Mouse (Mus musculus) limb, embryonic 12.5 days (tissue): ENCODE data around the gene Hdac11. TPM values are rescaled to one million over a fixed set of nuclear protein-coding genes. Genes with fewer than 3 reads are reported as not detected.
"Not testable (repeated sequence)": the region's sequence is repeated elsewhere in the genome, so short reads cannot be mapped to it uniquely, and the experiment has no call there.

Experiments
- ATAC-seq: fragments of 200-750 bp; cut with Nextera tagmentation; 2 replicates; pipeline ENCODE4 v1.8.0; 2017; ENCODE audit warnings: low read depth, moderate TSS enrichment; ENCODE audit not compliant: insufficient number of reproducible peaks, insufficient read depth, low FRiP score, low TSS enrichment
- H3K27ac ChIP-seq: fragments of 300-500 bp; sonication (generic); 2 replicates; pipeline ENCODE4 v1.5.1; 2016; ENCODE audit warnings: mild to moderate bottlenecking, moderate library complexity
- H3K27me3 ChIP-seq: fragments of 300-500 bp; sonication (generic); 2 replicates; pipeline ENCODE4 v1.6.1; 2016; ENCODE audit warnings: mild to moderate bottlenecking, moderate library complexity
- H3K36me3 ChIP-seq: fragments of 300-500 bp; sonication (generic); 2 replicates; pipeline ENCODE4 v1.6.1; 2016; ENCODE audit warnings: mild to moderate bottlenecking, moderate library complexity
- H3K4me1 ChIP-seq: fragments of 300-500 bp; sonication (generic); replicated peaks from 2 replicates; pipeline ENCODE4 v1.6.1; 2016
- H3K4me2 ChIP-seq: fragments of 300-500 bp; sonication (generic); 2 replicates; pipeline ENCODE4 v1.6.1; 2016; ENCODE audit warnings: mild to moderate bottlenecking, moderate library complexity
- H3K4me3 ChIP-seq: fragments of 300-500 bp; sonication (generic); replicated peaks from 2 replicates; pipeline ENCODE4 v1.5.1; 2016; ENCODE audit warnings: mild to moderate bottlenecking
- H3K9ac ChIP-seq: fragments of 300-500 bp; sonication (generic); replicated peaks from 2 replicates; pipeline ENCODE4 v1.6.1; 2016; ENCODE audit warnings: mild to moderate bottlenecking, moderate library complexity
- H3K9me3 ChIP-seq: fragments of 300-500 bp; sonication (generic); 2 replicates; pipeline ENCODE4 v1.6.1; 2016; ENCODE audit warnings: mild to moderate bottlenecking, moderate library complexity
- WGBS: fragments of 180-500 bp; shearing (Covaris S2); methylation state at CpG from one replicate; pipeline ENCODE4 v1.1.7; 2016; 5-methylcytosine and 5-hydroxymethylcytosine counted together
- polyA plus RNA-seq: library from polyadenylated mRNA; unstranded; fragments of >200 nt; fragmentation: Nextera tagmentation; extraction: Ambion mirVana; gene quantifications from 2 replicates; pipeline ENCODE4 v1.2.1, GENCODE M21; 2016

Hdac11 gene
- polyA plus RNA-seq, 1 experiment from 2014 or later, result 16.9 TPM

- Histone ChIP-seq H3K36me3 (no peaks in the 10 kb centered on the region), H3K9me3 (no peaks in the 10 kb centered on the region), H3K4me2 (no peak overlapping the region), H3K27ac (peak overlapping the region; percentile 60; the same call in 1 of the 2 replicates), H3K4me3 (no peak overlapping the region), H3K9ac (no peak overlapping the region), H3K27me3 (no peaks in the 10 kb centered on the region), H3K4me1 (peaks cover 40% of the 10 kb centered on the region)
- no peak for ATAC-seq
- 73% methylated on average over 3 of the region's 3 CpGs for WGBS
These were observed 48.9 kb downstream of the Hdac11 start for GRCm38 (mm10) chr6:91205346-91205745.

- peaks cover 40% of the 10 kb centered on the region for H3K4me1 ChIP-seq
- no peaks in the 10 kb centered on the region for H3K36me3 ChIP-seq
- no peaks in the 10 kb centered on the region for H3K27me3 ChIP-seq
- no peak overlapping the region for H3K27ac ChIP-seq
- no peak overlapping the region for H3K4me3 ChIP-seq
- ATAC-seq, result no peak
- H3K9ac ChIP-seq, result no peak overlapping the region
- H3K4me2 ChIP-seq, result no peak overlapping the region
- H3K9me3 ChIP-seq, result no peaks in the 10 kb centered on the region
- WGBS, result 75% methylated on average over 5 of the region's 5 CpGs
These were observed 49.3 kb downstream of the Hdac11 start for GRCm38 (mm10) chr6:91205791-91206190.

DNA sequence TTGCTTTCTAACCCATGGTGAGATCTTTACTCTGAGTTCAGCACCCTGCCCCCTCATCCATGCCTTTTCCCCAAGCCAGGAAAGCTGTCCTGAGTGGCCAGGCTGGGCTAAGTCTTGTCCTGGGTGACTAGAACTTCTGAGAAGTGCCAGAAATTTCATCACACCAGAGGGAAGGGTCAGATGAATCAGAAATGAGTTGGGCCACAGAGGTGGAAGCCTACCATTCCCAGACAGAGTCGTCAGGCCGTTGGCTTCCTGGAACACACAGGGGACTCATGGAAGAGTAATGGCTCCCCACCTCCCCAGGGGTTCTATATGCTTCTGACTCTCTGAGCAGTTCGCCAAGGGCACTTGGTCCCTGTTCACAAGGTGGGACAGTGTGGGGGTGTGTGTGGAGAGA is 51.0 kb downstream of the Hdac11 start:
- WGBS, result 57% methylated on average over 3 of the region's 3 CpGs
- Histone ChIP-seq H3K9me3 (no peaks in the 10 kb centered on the region), H3K4me3 (no peak overlapping the region), H3K27me3 (0 out of 2 replicates have a peak, but pooled peaks cover 4% of the 10 kb centered on the region), H3K4me1 (peaks cover 29% of the 10 kb centered on the region), H3K9ac (no peak overlapping the region), H3K36me3 (no peaks in the 10 kb centered on the region), H3K4me2 (no peak overlapping the region), H3K27ac (0 out of 2 replicates have a peak overlapping the region, but pooled peaks have one; percentile 23)
- no peak for ATAC-seq

GRCm38 (mm10) chr6:91209780-91210179 is 53.3 kb downstream of the Hdac11 start:
- 0% methylated on average over 2 of the region's 2 CpGs for WGBS
- 0 out of 2 replicates have a peak, but pooled peaks cover 11% of the 10 kb centered on the region for H3K27me3 ChIP-seq
- peak; percentile 17; the same call in 1 of the 2 replicates for ATAC-seq
- no peaks in the 10 kb centered on the region; the same call in 1 of the 2 replicates for H3K36me3 ChIP-seq
- H3K9me3 ChIP-seq, result no peaks in the 10 kb centered on the region
- peak overlapping the region; percentile 89 for H3K27ac ChIP-seq
- H3K9ac ChIP-seq, result 0 out of 2 replicates have a peak overlapping the region, but pooled peaks have one; percentile 4
- H3K4me2 ChIP-seq, result no peak overlapping the region
- H3K4me1 ChIP-seq, result peaks cover 48% of the 10 kb centered on the region
- no peak overlapping the region for H3K4me3 ChIP-seq

DNA sequence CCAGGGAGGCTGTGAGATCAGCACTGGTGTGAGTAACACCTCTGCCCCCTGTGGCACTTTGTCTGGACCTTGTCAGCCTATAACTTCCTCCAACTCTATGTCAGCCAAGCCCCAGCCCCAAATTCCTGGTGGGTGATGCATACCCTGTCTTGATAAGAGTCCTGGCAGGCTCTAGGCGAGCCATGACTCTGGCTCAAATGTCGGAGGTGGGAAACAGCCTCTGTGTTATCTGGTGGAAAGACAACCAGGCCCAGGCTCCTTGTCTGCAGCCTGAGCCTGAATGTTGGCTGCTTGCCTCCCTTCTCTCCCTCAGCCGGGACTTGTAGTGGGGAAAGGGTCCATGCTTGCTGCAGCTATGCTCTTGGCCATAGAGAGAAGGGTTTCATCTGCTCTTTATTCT is 54.4 kb downstream of the Hdac11 start:
- Histone ChIP-seq H3K4me1 (peaks cover 58% of the 10 kb centered on the region), H3K27ac (peak overlapping the region; percentile 89; the same call in 1 of the 2 replicates), H3K9ac (no peak overlapping the region), H3K27me3 (0 out of 2 replicates have a peak, but pooled peaks cover 11% of the 10 kb centered on the region), H3K4me3 (no peak overlapping the region), H3K9me3 (no peaks in the 10 kb centered on the region), H3K36me3 (peaks cover 6% of the 10 kb centered on the region; the same call in 1 of the 2 replicates), H3K4me2 (no peak overlapping the region)
- WGBS, result 65% methylated on average over 3 of the region's 3 CpGs
- no peak for ATAC-seq

GRCm38 (mm10) chr6:91212155-91212554 is 55.7 kb downstream of the Hdac11 start, which contains the start of gene Fbln2:
Gene Fbln2, plus strand, starts transcription at chr6:91212455.
- Histone ChIP-seq H3K27me3 (0 out of 2 replicates have a peak, but pooled peaks cover 11% of the 10 kb centered on the region), H3K4me3 (peak within 1 kb of the TSS; percentile 55), H3K27ac (peak within 1 kb of the TSS; percentile 64; the same call in 1 of the 2 replicates), H3K4me1 (peaks cover 58% of the 10 kb centered on the region), H3K4me2 (peak within 1 kb of the TSS; percentile 76), H3K9ac (peak within 1 kb of the TSS; percentile 76)
- not testable (repeated sequence) for ATAC-seq, H3K36me3 ChIP-seq, H3K9me3 ChIP-seq

DNA sequence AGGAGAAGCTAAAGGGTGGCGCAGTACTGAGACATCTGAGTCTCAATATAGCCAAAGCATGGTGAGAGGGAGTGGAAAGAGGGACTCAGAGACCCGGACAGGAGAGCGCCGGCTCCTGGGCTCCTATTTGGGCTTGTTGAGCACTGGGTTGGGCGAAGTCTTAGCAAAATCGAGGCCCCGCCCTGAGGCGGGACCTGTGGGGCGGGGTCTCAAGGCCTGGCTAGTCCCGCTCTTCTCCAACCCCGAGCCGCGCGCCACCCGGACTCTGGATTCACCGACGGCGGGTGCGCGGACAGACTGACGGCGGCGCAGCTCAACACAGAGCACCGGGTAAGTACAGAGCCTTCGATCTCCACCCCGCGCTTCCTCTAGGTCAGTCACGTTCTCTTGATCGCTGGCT is 56.1 kb downstream of the Hdac11 start:
- peak overlapping the region; percentile 76 for H3K9ac ChIP-seq
- H3K4me1 ChIP-seq, result peaks cover 58% of the 10 kb centered on the region
- H3K9me3 ChIP-seq, result no peaks in the 10 kb centered on the region
- 0 out of 2 replicates have a peak, but pooled peaks cover 11% of the 10 kb centered on the region for H3K27me3 ChIP-seq
- peak overlapping the region; percentile 55 for H3K4me3 ChIP-seq
- peak; percentile 83 for ATAC-seq
- H3K27ac ChIP-seq, result peak overlapping the region; percentile 64; the same call in 1 of the 2 replicates
- H3K4me2 ChIP-seq, result peak overlapping the region; percentile 76
- H3K36me3 ChIP-seq, result peaks cover 6% of the 10 kb centered on the region; the same call in 1 of the 2 replicates
- WGBS, result under 1% methylated on average over 29 of the region's 29 CpGs

DNA sequence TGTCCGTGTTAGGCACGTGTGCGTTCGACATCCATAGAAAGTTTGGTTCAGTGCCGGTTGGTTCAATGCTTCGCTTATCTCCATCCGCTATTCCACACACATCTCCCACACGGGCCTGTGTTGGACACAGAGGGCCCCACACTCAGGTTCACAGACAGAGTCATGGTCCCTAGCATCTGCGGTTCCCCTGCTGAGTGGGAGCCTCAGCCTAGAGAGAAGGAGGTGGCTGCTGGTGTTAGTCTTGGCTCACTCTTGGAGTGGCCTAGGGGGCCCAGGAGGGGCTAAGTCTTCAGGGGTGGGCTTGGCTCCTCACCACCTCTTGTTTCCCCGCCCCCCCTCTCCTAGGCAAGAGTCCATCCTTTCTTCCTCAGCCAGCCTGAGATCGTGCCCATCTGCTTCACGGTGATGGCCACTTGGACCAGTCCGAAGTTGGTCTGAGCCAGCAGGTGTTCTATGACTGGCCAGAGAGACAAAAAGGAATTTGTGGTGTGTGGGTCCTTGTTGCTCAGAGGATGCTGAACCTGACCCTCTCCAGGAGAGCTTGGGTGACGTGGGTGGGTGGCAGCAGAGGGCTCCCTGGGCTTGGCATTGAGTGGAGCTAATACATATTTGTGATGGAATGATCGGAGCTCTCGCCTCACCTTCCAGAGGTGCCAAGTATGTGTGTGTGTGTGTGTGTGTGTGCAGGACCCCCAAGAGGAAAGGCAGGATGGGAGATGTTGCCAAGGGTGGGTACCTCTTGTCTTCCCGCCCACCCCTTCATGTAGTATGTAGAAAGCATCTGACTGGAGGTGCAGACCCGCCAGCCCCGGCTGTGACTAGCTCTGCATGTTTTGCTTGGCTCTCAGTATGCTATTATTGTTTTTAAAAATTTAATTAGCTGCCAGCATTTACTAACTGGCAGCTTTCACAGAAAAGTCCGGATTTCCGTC is 57.1 kb downstream of the Hdac11 start:
- peaks cover 6% of the 10 kb centered on the region; the same call in 1 of the 2 replicates for H3K36me3 ChIP-seq
- H3K4me3 ChIP-seq, result peak overlapping the region; percentile 55
- peak overlapping the region; percentile 64; the same call in 1 of the 2 replicates for H3K27ac ChIP-seq
- no peaks in the 10 kb centered on the region for H3K9me3 ChIP-seq
- peak overlapping the region; percentile 76 for H3K9ac ChIP-seq
- H3K4me1 ChIP-seq, result peaks cover 58% of the 10 kb centered on the region
- 0 out of 2 replicates have a peak, but pooled peaks cover 11% of the 10 kb centered on the region for H3K27me3 ChIP-seq
- no peak; the same call in 1 of the 2 replicates for ATAC-seq
- H3K4me2 ChIP-seq, result peak overlapping the region; percentile 76
- 57% methylated on average over 21 of the region's 21 CpGs for WGBS

GRCm38 (mm10) chr6:91215454-91215853 is 59.0 kb downstream of the Hdac11 start:
- no peak for ATAC-seq
- 0 out of 2 replicates have a peak, but pooled peaks cover 11% of the 10 kb centered on the region for H3K27me3 ChIP-seq
- H3K9me3 ChIP-seq, result no peaks in the 10 kb centered on the region
- H3K27ac ChIP-seq, result no peak overlapping the region
- peaks cover 46% of the 10 kb centered on the region for H3K4me1 ChIP-seq
- WGBS, result 73% methylated on average over 1 of the region's 1 CpGs
- H3K4me3 ChIP-seq, result no peak overlapping the region
- H3K4me2 ChIP-seq, result 0 out of 2 replicates have a peak overlapping the region, but pooled peaks have one; percentile 76
- H3K36me3 ChIP-seq, result peaks cover 6% of the 10 kb centered on the region; the same call in 1 of the 2 replicates
- 0 out of 2 replicates have a peak overlapping the region, but pooled peaks have one; percentile 8 for H3K9ac ChIP-seq

DNA sequence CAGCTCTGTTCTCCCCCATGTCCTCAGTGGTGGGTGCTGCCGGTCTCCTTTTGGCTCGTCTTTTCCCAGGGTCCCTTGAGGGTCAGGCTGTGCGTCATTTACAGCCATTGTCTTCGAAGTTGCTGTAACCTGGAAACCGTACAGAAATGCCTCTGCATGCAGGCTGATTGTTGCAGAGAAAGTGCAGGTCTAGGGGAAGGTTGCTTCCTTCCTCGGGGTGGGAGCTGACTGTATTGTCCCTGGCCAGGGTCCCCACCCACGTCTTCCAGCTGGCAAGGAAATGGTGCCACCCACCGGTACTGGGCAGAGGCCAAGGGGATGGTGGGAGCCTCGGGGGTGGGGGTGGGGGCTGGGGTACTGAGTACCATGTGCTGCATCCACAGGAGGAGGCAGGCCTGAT is 62.0 kb downstream of the Hdac11 start:
- H3K27ac ChIP-seq, result no peak overlapping the region
- H3K27me3 ChIP-seq, result 0 out of 2 replicates have a peak, but pooled peaks cover 3% of the 10 kb centered on the region
- H3K9ac ChIP-seq, result no peak overlapping the region
- no peaks in the 10 kb centered on the region for H3K9me3 ChIP-seq
- H3K4me1 ChIP-seq, result peaks cover 40% of the 10 kb centered on the region
- no peak overlapping the region for H3K4me3 ChIP-seq
- no peak for ATAC-seq
- H3K36me3 ChIP-seq, result peaks cover 6% of the 10 kb centered on the region; the same call in 1 of the 2 replicates
- no peak overlapping the region for H3K4me2 ChIP-seq
- 76% methylated on average over 9 of the region's 9 CpGs for WGBS

- Histone ChIP-seq H3K9ac (no peak overlapping the region), H3K4me3 (no peak overlapping the region), H3K9me3 (no peaks in the 10 kb centered on the region), H3K27ac (no peak overlapping the region), H3K27me3 (no peaks in the 10 kb centered on the region), H3K36me3 (peaks cover 6% of the 10 kb centered on the region; the same call in 1 of the 2 replicates), H3K4me1 (peaks cover 36% of the 10 kb centered on the region), H3K4me2 (no peak overlapping the region)
- whole genome bisulfite sequencing, result 85% methylated on average over 3 of the region's 3 CpGs
- ATAC-seq, result no peak
These were observed 62.4 kb downstream of the Hdac11 start for GRCm38 (mm10) chr6:91218871-91219270.
